Mouse (Mus musculus) adrenal gland, adult 18-20 months (tissue): ENCODE results near the gene Spdef. TPM values are rescaled to one million over a fixed set of nuclear protein-coding genes. Genes with fewer than 3 reads are reported as not detected.

ENCODE experiments used
- DNase-seq, 2 experiments: peaks; one replicate each; pipeline ENCODE4 v3.0.0; 2021 to 2022; ENCODE audit warnings: low spot score in 2 of 2
- total RNA-seq, 2 experiments: library from RNA; stranded (reverse); gene quantifications; 1 replicate in 1 of 2; 2 replicates in 1 of 2; pipeline ENCODE4 v1.2.3; 2021

Gene Spdef
- total RNA-seq, 2 experiments from 2014 or later: 0.27 TPM; not detected in 1

DNA sequence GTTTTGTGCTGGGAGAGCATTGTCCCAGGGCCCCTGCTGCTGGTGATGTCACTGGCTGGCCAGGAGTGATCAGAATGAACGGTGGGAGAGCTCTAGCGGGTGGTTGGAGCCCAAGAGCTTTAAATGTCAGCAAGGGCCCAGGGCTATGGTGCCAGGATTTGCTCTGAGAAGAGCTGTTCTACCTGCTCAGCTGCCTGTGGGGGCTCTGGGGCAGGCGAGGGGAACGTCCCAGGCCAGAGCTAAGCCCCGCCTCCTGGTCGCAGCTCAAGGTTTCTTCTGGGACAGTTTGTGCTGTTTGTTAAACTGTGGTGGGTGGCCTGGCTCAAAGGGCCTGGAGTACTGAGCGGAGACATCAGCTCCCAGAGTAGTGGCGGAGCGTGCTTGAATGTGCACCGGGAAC is 3.3 kb downstream of the Spdef start:
- no peak for DNase-seq

GRCm38 (mm10) chr17:27725011-27725410 is 3.7 kb downstream of the Spdef start:
- DNase-seq: no peak

- DNase-seq: no peak
Observed at GRCm38 (mm10) chr17:27724327-27724726, 4.4 kb downstream of the Spdef start.

DNA sequence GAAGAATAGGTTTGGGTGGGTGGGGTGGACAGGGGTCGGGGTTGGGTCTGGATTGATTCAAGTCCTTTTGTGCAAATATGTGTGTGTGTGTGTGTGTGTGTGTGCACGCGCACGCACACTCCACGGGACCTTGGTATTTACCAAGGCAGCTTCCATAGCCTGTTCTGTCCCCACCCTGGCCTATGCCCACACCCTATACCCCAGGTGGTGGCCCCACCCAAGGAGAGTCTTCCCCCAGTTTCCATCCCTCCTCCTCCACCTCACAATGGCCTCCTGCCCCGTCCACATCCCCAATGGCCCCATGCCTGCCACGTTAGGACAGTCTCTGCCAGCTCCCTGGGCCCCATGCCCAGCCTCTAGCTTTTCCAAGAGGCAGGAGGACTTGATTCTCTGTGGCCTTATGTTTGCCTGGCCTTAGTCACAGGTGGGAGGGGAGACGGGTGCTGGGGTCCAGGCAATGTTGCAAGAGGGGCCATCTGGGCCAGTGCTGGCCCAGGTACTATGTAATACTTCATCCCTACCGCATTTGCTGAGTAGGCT is 7.6 kb downstream of the Spdef start:
- DNase-seq: no peak

DNA sequence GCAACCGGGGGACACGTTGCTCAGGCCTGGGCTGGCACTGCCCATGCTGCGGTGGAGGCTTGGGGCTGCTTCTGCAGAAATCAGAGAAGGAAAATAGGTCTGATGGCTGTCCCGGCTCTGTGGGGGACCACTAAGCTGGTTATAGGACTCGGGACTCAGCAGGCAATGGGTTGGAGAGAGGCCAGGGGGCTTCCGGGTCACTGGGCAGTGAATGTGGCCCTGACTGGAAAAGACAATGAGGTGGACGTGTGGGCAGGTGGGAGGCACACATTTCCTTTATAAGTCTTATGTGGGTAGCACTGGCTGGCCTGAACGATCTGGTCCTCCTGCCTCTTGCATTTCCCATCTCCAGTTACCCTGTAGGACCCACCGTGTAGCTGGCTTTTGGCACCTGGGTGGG is 8.4 kb downstream of the Spdef start:
- DNase-seq: no peak

- no peak for DNase-seq
Observed at GRCm38 (mm10) chr17:27719663-27720062, 9.1 kb downstream of the Spdef start.

DNA sequence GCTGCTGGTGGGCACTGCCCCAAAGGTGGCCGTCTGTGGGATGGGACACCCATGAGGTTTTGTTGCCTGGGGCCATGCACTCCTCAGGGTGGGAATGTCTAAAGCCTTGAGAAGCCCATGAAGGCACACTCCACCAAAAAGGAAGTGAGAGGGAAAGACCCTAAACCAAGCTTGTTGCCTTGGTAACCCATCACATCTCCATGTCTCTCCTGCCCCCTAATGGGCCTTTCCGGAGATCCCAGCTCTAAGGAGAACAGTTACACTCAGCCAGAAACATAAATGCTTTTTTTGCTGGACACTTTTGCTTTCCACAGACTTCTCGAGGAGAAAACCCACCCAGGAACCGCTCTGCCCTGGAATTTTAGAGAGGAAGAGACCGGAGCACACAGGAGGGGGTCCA is 10.5 kb downstream of the Spdef start:
- no peak for DNase-seq

GRCm38 (mm10) chr17:27716804-27717203 is 12.0 kb downstream of the Spdef start:
- DNase-seq: peak in 1 of 2 experiments; percentile 22

DNA sequence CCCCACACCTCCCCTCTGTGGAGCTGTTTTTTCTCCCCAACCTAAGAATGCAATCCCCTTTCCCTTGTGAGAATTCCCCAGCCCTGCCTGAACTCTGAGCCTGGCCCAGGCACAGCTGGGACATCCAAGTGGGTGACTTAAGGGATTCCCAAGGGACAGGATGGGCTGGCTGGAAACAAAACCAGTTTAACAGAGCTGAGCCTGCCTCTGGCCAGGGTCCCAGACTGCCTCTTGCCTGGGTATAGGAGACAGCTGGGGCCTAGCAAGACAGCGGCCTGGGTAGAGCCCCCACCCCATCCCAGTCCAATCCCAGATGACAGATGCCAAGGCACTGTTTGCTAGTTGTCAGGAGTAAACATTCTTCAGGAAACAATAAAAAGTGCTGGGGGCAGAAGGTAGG is 15.9 kb downstream of the Spdef start:
- no peak for DNase-seq

- DNase-seq: no peak
Observed at GRCm38 (mm10) chr17:27709650-27710049, 19.1 kb downstream of the Spdef start.

GRCm38 (mm10) chr17:27707954-27708661 is 20.6 kb downstream of the Spdef start:
- peak; percentile 65 to 66 for DNase-seq

GRCm38 (mm10) chr17:27705661-27706060 is 23.1 kb downstream of the Spdef start:
- no peak for DNase-seq

DNA sequence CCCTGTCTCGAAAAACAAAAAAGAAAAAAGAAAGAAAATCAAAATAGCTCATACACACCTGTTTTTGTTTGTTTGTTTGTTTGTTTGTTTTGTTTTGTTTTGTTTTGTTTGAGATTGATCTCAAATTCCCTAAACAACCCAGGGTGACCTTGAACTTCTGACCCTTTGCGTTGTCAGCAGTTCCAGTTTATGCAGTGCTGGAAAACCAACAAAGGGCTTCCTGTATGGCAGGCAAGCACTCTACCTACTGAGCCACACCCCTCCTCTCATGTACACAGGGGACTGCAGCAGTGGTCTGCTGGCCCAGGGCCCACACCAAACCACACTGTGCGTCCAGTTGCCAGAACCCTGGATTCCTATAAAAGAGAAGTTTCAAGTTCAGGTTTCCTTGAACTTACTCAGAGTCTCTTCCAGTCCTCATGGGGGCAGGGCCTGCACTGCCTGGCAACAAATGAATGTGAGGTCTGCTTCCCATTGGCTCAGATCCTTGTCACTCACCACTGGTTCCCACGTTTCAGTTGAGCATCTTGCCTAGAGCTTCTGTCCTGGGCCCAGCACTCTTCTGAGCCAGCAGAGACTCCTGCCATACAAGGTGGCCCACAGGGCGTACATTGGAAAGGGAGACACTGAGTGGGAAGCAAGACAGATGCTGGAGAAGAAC is 24.7 kb downstream of the Spdef start:
- DNase-seq: no peak

DNA sequence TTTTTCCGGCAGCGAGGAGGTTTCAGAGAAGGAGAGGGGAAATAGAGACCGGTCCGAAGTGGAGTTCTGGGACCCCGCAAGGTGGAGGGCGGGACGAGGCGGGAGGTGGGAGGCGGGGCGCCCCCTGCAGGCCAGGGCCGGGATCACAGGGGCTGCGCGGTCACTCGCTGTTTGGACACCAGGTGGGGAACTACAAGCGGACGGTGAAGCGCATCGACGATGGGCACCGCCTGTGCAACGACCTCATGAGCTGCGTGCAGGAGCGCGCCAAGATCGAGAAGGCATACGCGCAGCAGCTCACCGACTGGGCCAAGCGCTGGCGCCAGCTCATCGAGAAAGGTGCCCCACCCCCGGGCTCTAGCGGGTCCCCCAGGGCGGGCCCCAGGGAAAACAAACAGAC is 26.2 kb downstream of the Spdef start:
- DNase-seq: peak; percentile 54 to 56

- no peak for DNase-seq
Observed at GRCm38 (mm10) chr17:27701856-27702255, 26.9 kb downstream of the Spdef start.

GRCm38 (mm10) chr17:27700812-27701211 is 27.9 kb downstream of the Spdef start:
- no peak for DNase-seq

- DNase-seq: no peak
Observed at GRCm38 (mm10) chr17:27699641-27700244, 29.0 kb downstream of the Spdef start.

GRCm38 (mm10) chr17:27690993-27691693 is 37.6 kb downstream of the Spdef start:
- no peak for DNase-seq

GRCm38 (mm10) chr17:27686395-27686794 is 42.4 kb downstream of the Spdef start:
- DNase-seq: no peak

GRCm38 (mm10) chr17:27685550-27685913 is 43.2 kb downstream of the Spdef start:
- DNase-seq: no peak

DNA sequence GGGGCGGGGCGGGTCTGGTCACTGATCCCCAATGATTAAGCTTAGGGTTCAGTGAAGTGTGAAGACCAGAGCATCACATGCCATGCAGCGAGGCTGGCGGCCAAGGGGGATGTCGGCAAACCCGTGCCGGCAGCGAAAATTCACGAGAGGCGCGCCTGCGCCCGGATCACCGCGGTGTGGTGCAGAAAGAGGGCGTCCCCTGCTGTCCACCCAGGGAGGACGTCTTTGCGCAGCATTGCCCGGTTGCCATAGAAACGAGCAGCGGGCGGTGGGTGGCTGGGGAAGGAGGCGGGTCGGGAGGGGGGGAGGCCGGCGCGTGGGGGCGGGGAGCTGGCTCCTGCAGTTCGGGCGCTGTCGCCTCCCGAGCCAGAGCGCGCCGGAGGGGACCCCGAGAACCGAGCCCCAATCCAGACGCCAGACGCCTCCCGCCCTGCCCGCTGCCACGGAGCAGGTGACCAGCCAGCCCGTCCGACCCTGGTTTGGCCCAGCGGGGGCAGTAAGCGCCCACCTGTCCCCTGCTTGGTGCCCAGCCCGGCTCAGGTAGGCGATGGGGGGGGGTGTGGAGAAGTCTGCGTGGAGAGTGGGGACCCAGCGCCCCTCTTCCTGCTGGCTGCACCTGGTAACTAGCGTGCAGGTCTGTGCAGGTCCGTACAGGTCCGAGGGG is 43.7 kb downstream of the Spdef start:
- DNase-seq: peak; percentile 26 to 40
